Mouse (Mus musculus) forebrain, embryonic 13.5 days (tissue): ENCODE results near the gene Nup155. TPM values are rescaled to one million over a fixed set of nuclear protein-coding genes. Genes with fewer than 3 reads are reported as not detected.
"Not testable (repeated sequence)": the region's sequence is repeated elsewhere in the genome, so short reads cannot be mapped to it uniquely, and the experiment has no call there.

ENCODE experiments used
- ATAC-seq: fragments of 200-750 bp; cut with Nextera tagmentation; 2 replicates; pipeline ENCODE4 v1.8.0; 2017
- H3K27ac ChIP-seq: fragments of 300-500 bp; sonication (generic); 2 replicates; pipeline ENCODE4 v1.5.1; 2015; ENCODE audit warnings: inconsistent platforms, mild to moderate bottlenecking, moderate library complexity
- H3K27me3 ChIP-seq: fragments of 300-500 bp; sonication (generic); 2 replicates; pipeline ENCODE4 v1.6.1; 2015; ENCODE audit warnings: mild to moderate bottlenecking, inconsistent platforms
- H3K36me3 ChIP-seq: fragments of 300-500 bp; sonication (generic); 2 replicates; pipeline ENCODE4 v1.6.1; 2015; ENCODE audit warnings: mild to moderate bottlenecking, inconsistent platforms; ENCODE audit not compliant: poor library complexity, severe bottlenecking
- H3K4me1 ChIP-seq: fragments of 300-500 bp; sonication (generic); 2 replicates; pipeline ENCODE4 v1.6.1; 2015; ENCODE audit warnings: inconsistent platforms
- H3K4me2 ChIP-seq: fragments of 300-500 bp; sonication (generic); 2 replicates; pipeline ENCODE4 v1.6.1; 2015; ENCODE audit warnings: inconsistent platforms, mild to moderate bottlenecking, moderate library complexity
- H3K4me3 ChIP-seq: fragments of 300-500 bp; sonication (generic); 2 replicates; pipeline ENCODE4 v1.5.1; 2015; ENCODE audit warnings: mild to moderate bottlenecking, inconsistent platforms
- H3K9ac ChIP-seq: fragments of 300-500 bp; sonication (generic); 2 replicates; pipeline ENCODE4 v1.6.1; 2015; ENCODE audit warnings: mild to moderate bottlenecking, inconsistent platforms
- H3K9me3 ChIP-seq: fragments of 300-500 bp; sonication (generic); replicated peaks from 2 replicates; pipeline ENCODE4 v1.6.1; 2016; ENCODE audit warnings: inconsistent platforms
- WGBS: fragments of 180-500 bp; shearing (Covaris S2); methylation state at CpG from one replicate; pipeline ENCODE4 v1.1.7; 2015; 5-methylcytosine and 5-hydroxymethylcytosine counted together
- polyA plus RNA-seq: library from polyadenylated mRNA; unstranded; fragments of >200 nt; fragmentation: Nextera tagmentation; extraction: Ambion mirVana; gene quantifications from 2 replicates; pipeline ENCODE4 v1.2.1, GENCODE M21; 2015

Nup155 gene
- polyA plus RNA-seq, result 15.1 and 17.6 TPM in 2 replicates

- Histone ChIP-seq H3K4me3 (peak within 1 kb of the TSS; percentile 84), H3K9ac (peak within 1 kb of the TSS; percentile 84), H3K4me2 (peak within 1 kb of the TSS; percentile 75), H3K4me1 (peaks cover 25% of the 10 kb centered on the region), H3K27me3 (no peaks in the 10 kb centered on the region), H3K36me3 (peaks cover 24% of the 10 kb centered on the region), H3K27ac (peak within 1 kb of the TSS; percentile 81), H3K9me3 (no peaks in the 10 kb centered on the region)
- WGBS, result under 1% methylated on average over 52 of the region's 54 CpGs
- ATAC-seq, result peak; percentile 99
Observed at GRCm38 (mm10) chr15:8108966-8109743, at the start of gene Nup155. Gene Nup155, plus strand, starts transcription at chr15:8109273.

- no peak overlapping the region for H3K4me2 ChIP-seq
- no peak overlapping the region for H3K9ac ChIP-seq
- H3K9me3 ChIP-seq, result no peaks in the 10 kb centered on the region
- H3K4me3 ChIP-seq, result no peak overlapping the region
- no peak overlapping the region for H3K27ac ChIP-seq
- WGBS, result 85% methylated on average over 6 of the region's 6 CpGs
- peaks cover 44% of the 10 kb centered on the region for H3K36me3 ChIP-seq
- no peaks in the 10 kb centered on the region for H3K4me1 ChIP-seq
- no peaks in the 10 kb centered on the region for H3K27me3 ChIP-seq
- no peak for ATAC-seq
Observed at GRCm38 (mm10) chr15:8065221-8065620, 43.9 kb upstream of the Nup155 start.

GRCm38 (mm10) chr15:8073159-8073558, 35.9 kb upstream of the Nup155 start:
- ATAC-seq, H3K4me3 ChIP-seq, H3K27ac ChIP-seq, H3K4me2 ChIP-seq, H3K4me1 ChIP-seq, H3K9ac ChIP-seq, H3K9me3 ChIP-seq, H3K27me3 ChIP-seq: not testable (repeated sequence)
- WGBS, result 96% methylated on average over 3 of the region's 3 CpGs
- H3K36me3 ChIP-seq, result peaks cover 57% of the 10 kb centered on the region

- Histone ChIP-seq H3K4me1 (no peaks in the 10 kb centered on the region), H3K9me3 (no peaks in the 10 kb centered on the region), H3K27me3 (no peaks in the 10 kb centered on the region), H3K4me3 (no peak overlapping the region), H3K36me3 (peaks cover 28% of the 10 kb centered on the region), H3K4me2 (no peak overlapping the region), H3K27ac (no peak overlapping the region), H3K9ac (no peak overlapping the region)
- WGBS, result 95% methylated on average over 8 of the region's 8 CpGs
- ATAC-seq, result no peak
Observed at GRCm38 (mm10) chr15:8082139-8082538, 26.9 kb upstream of the Nup155 start.

- Histone ChIP-seq H3K4me3 (no peak overlapping the region), H3K9ac (no peak overlapping the region), H3K9me3 (no peaks in the 10 kb centered on the region), H3K27me3 (no peaks in the 10 kb centered on the region), H3K36me3 (peaks cover 27% of the 10 kb centered on the region), H3K4me1 (no peaks in the 10 kb centered on the region), H3K4me2 (no peak overlapping the region), H3K27ac (no peak overlapping the region)
- no peak for ATAC-seq
- WGBS, result 90% methylated on average over 4 of the region's 4 CpGs
Observed at GRCm38 (mm10) chr15:8087293-8087692, 21.8 kb upstream of the Nup155 start.

GRCm38 (mm10) chr15:8088715-8089114, 20.4 kb upstream of the Nup155 start:
- Histone ChIP-seq H3K36me3 (peaks cover 38% of the 10 kb centered on the region), H3K9ac (no peak overlapping the region), H3K4me3 (no peak overlapping the region), H3K27me3 (no peaks in the 10 kb centered on the region), H3K4me1 (no peaks in the 10 kb centered on the region), H3K9me3 (no peaks in the 10 kb centered on the region), H3K4me2 (no peak overlapping the region), H3K27ac (no peak overlapping the region)
- no peak for ATAC-seq
- 96% methylated on average over 3 of the region's 3 CpGs for WGBS

- Histone ChIP-seq H3K36me3 (peaks cover 51% of the 10 kb centered on the region), H3K9me3 (no peaks in the 10 kb centered on the region), H3K9ac (no peak overlapping the region), H3K4me3 (no peak overlapping the region), H3K4me2 (no peak overlapping the region), H3K27ac (no peak overlapping the region), H3K27me3 (no peaks in the 10 kb centered on the region), H3K4me1 (no peaks in the 10 kb centered on the region)
- 98% methylated on average over 2 of the region's 2 CpGs for WGBS
- ATAC-seq, result no peak
Observed at GRCm38 (mm10) chr15:8090685-8091084, 18.4 kb upstream of the Nup155 start.

- not testable (repeated sequence) for H3K9me3 ChIP-seq, ATAC-seq, H3K27ac ChIP-seq, H3K9ac ChIP-seq, H3K4me1 ChIP-seq, H3K4me2 ChIP-seq, H3K27me3 ChIP-seq, H3K4me3 ChIP-seq
- WGBS, result 79% methylated on average over 1 of the region's 1 CpGs
- peaks cover 61% of the 10 kb centered on the region for H3K36me3 ChIP-seq
Observed at GRCm38 (mm10) chr15:8092668-8093067, 16.4 kb upstream of the Nup155 start.

- ATAC-seq, result no peak
- no peaks in the 10 kb centered on the region for H3K9me3 ChIP-seq
- H3K36me3 ChIP-seq, result peaks cover 29% of the 10 kb centered on the region
- H3K9ac ChIP-seq, result no peak overlapping the region
- H3K4me3 ChIP-seq, result peak overlapping the region; percentile 86
- peak overlapping the region; percentile 50 for H3K4me2 ChIP-seq
- WGBS, result 28% methylated on average over 7 of the region's 7 CpGs
- no peak overlapping the region for H3K27ac ChIP-seq
- H3K27me3 ChIP-seq, result no peaks in the 10 kb centered on the region
- peaks cover 5% of the 10 kb centered on the region for H3K4me1 ChIP-seq
Observed at GRCm38 (mm10) chr15:8097853-8098252, 11.2 kb upstream of the Nup155 start.

- no peak within 1 kb of the TSS; the same call in 1 of the 2 replicates for H3K27ac ChIP-seq
Observed at GRCm38 (mm10) chr15:8098774-8099749, 10.0 kb upstream of the Nup155 start, which contains the start of gene Wdr70. Gene Wdr70, minus strand, starts transcription at chr15:8099209.

GRCm38 (mm10) chr15:8101975-8102542, 7.0 kb upstream of the Nup155 start:
- 85% methylated on average over 15 of the region's 15 CpGs for WGBS
- H3K36me3 ChIP-seq, H3K27me3 ChIP-seq, H3K9me3 ChIP-seq, ATAC-seq, H3K27ac ChIP-seq, H3K9ac ChIP-seq, H3K4me2 ChIP-seq, H3K4me3 ChIP-seq, H3K4me1 ChIP-seq: not testable (repeated sequence)

More at GRCm38 (mm10) chr15:8098774-8099749, 10.0 kb upstream of the Nup155 start, which contains the start of gene Wdr70:
- Histone ChIP-seq H3K9ac (peak within 1 kb of the TSS; percentile 86), H3K4me1 (peaks cover 5% of the 10 kb centered on the region), H3K4me2 (peak within 1 kb of the TSS; percentile 62), H3K36me3 (peaks cover 21% of the 10 kb centered on the region), H3K4me3 (peak within 1 kb of the TSS; percentile 86), H3K9me3 (no peaks in the 10 kb centered on the region), H3K27me3 (no peaks in the 10 kb centered on the region)
- ATAC-seq, result peak; percentile 98
- 3% methylated on average over 56 of the region's 56 CpGs for WGBS
